Mouse (Mus musculus) limb, embryonic 11.5 days (tissue): ENCODE results near the gene Abcc4. TPM values are rescaled to one million over a fixed set of nuclear protein-coding genes. Genes with fewer than 3 reads are reported as not detected.
A peak's percentile ranks its signal among the peaks of the same experiment; 100 is the strongest.

Experiments
- ATAC-seq: fragments of 200-750 bp; cut with Nextera tagmentation; 2 replicates; pipeline ENCODE4 v1.8.0; 2017; ENCODE audit warnings: low read depth; ENCODE audit not compliant: insufficient number of reproducible peaks, low FRiP score, low TSS enrichment
- DNase-seq: peaks from one replicate; pipeline ENCODE4 v3.0.0-alpha.2; 2015; ENCODE audit warnings: low spot score
- H3K27ac ChIP-seq: fragments of 300-500 bp; sonication (generic); replicated peaks from 2 replicates; pipeline ENCODE4 v1.5.1; 2014; ENCODE audit warnings: low read depth, mild to moderate bottlenecking, low read length
- H3K27me3 ChIP-seq: fragments of 300-500 bp; sonication (generic); 2 replicates; pipeline ENCODE4 v1.6.1; 2014; ENCODE audit warnings: mild to moderate bottlenecking, low read length, mixed read lengths; ENCODE audit not compliant: control insufficient read depth, insufficient read depth
- H3K36me3 ChIP-seq: fragments of 300-500 bp; sonication (generic); 2 replicates; pipeline ENCODE4 v1.6.1; 2014; ENCODE audit warnings: mild to moderate bottlenecking, low read length, moderate library complexity, mixed read lengths; ENCODE audit not compliant: control insufficient read depth, insufficient read depth
- H3K4me1 ChIP-seq: fragments of 300-500 bp; sonication (generic); 2 replicates; pipeline ENCODE4 v1.6.1; 2014; ENCODE audit warnings: low read length, mixed read lengths; ENCODE audit not compliant: control insufficient read depth, insufficient read depth
- H3K4me2 ChIP-seq: fragments of 300-500 bp; sonication (generic); 2 replicates; pipeline ENCODE4 v1.6.1; 2014; ENCODE audit warnings: low read depth, mild to moderate bottlenecking, moderate library complexity; ENCODE audit not compliant: severe bottlenecking
- H3K4me3 ChIP-seq: fragments of 300-500 bp; sonication (generic); 2 replicates; pipeline ENCODE4 v1.5.1; 2014; ENCODE audit warnings: low read depth, low read length
- H3K9ac ChIP-seq: fragments of 300-500 bp; sonication (generic); 2 replicates; pipeline ENCODE4 v1.6.1; 2014; ENCODE audit warnings: mild to moderate bottlenecking, low read length
- H3K9me3 ChIP-seq: fragments of 300-500 bp; sonication (generic); 2 replicates; pipeline ENCODE4 v1.6.1; 2016; ENCODE audit warnings: low read length; ENCODE audit not compliant: control insufficient read depth
- WGBS: fragments of 180-500 bp; shearing (Covaris S2); extraction: QIAGEN DNeasy Blood & Tissue Kit; methylation state at CpG from one replicate; pipeline ENCODE4 v1.1.7; 2014; 5-methylcytosine and 5-hydroxymethylcytosine counted together
- polyA plus RNA-seq: library from polyadenylated mRNA; unstranded; fragments of >200 nt; fragmentation: Nextera tagmentation; extraction: Ambion mirVana; gene quantifications from 2 replicates; pipeline ENCODE4 v1.2.1, GENCODE M21; 2014

Gene Abcc4
- polyA plus RNA-seq, 1 experiment from 2014 or later: 2.9 TPM

DNA sequence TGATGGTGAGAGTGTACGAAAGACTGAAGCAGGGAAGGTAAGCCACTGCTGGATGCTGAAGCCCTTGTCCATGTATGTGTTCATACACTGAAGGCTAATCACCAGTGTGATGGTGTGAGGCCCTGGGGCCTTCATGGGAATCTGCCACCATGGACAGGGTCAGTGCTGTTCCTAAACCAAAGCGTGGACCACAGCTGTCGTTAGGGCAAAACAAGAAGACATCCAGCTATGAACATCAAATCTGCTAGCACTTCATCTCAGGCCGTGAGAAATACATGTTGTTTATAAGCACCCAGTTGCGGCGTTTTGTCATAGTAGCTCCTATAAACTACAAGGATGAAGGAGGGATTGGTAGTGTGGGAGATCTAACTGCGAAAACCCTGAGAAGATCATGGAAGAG is 97.7 kb downstream of the Abcc4 start:
- Histone ChIP-seq H3K9me3 (no peaks in the 10 kb centered on the region; the same call in 1 of the 2 replicates), H3K4me3 (no peak overlapping the region), H3K27ac (no peak overlapping the region), H3K36me3 (no peaks in the 10 kb centered on the region), H3K4me1 (peaks cover 4% of the 10 kb centered on the region; the same call in 1 of the 2 replicates), H3K9ac (no peak overlapping the region), H3K27me3 (no peaks in the 10 kb centered on the region), H3K4me2 (no peak overlapping the region)
- no peak for ATAC-seq
- DNase-seq: no peak
- 85% methylated on average over 7 of the region's 7 CpGs for WGBS

DNA sequence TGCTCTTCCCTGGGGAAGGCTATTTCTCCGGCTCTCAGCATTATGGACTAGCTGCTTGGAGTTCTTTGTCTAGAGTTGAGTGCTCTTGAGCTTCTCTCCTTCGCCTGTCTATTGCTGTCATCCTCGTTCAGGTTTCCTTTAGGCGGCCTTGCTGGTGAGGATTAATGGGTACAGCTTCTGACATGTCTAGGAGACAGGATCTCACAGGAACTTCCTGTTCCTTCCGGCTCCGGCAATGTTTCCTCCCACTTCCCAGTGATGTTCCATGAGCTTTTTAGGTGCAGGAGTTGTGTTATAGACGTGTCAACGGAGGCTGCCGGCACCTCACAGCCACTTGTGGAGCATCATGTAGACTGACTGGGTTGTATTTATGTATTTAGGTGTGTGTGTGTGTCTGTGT is 99.5 kb downstream of the Abcc4 start:
- Histone ChIP-seq H3K9ac (no peak overlapping the region), H3K4me3 (no peak overlapping the region), H3K36me3 (no peaks in the 10 kb centered on the region), H3K4me1 (peaks cover 4% of the 10 kb centered on the region; the same call in 1 of the 2 replicates), H3K27ac (no peak overlapping the region), H3K27me3 (no peaks in the 10 kb centered on the region), H3K9me3 (no peaks in the 10 kb centered on the region; the same call in 1 of the 2 replicates), H3K4me2 (no peak overlapping the region)
- DNase-seq (no peak), ATAC-seq (no peak)
- WGBS: 89% methylated on average over 9 of the region's 9 CpGs

DNA sequence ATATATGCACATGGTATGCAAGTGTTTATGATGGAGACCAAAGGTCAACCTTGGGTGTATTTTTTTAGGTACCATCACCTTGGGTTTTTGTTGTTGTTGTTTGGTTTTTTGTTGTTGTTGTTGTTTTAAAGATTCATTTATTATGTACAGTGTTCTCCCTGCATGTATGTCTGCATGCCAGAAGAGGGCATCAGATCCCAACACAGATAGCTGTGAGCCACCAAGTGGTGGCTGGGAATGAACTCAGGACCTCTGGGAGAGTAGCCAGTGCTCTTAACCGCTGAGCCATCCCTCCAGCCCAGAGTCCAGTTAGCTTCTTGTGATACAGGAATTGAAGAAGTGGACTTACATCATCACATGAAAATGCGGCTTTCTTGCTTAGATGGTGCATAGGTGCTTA is 101.1 kb downstream of the Abcc4 start:
- 95% methylated on average over 2 of the region's 2 CpGs for WGBS
- ATAC-seq (no peak), DNase-seq (no peak)
- H3K4me2 ChIP-seq: no peak overlapping the region
- no peak overlapping the region for H3K9ac ChIP-seq
- H3K27ac ChIP-seq: no peak overlapping the region
- no peak overlapping the region for H3K4me3 ChIP-seq
- peaks cover 10% of the 10 kb centered on the region; the same call in 1 of the 2 replicates for H3K4me1 ChIP-seq
- H3K9me3 ChIP-seq: no peaks in the 10 kb centered on the region; the same call in 1 of the 2 replicates
- H3K27me3 ChIP-seq: no peaks in the 10 kb centered on the region
- no peaks in the 10 kb centered on the region for H3K36me3 ChIP-seq

DNA sequence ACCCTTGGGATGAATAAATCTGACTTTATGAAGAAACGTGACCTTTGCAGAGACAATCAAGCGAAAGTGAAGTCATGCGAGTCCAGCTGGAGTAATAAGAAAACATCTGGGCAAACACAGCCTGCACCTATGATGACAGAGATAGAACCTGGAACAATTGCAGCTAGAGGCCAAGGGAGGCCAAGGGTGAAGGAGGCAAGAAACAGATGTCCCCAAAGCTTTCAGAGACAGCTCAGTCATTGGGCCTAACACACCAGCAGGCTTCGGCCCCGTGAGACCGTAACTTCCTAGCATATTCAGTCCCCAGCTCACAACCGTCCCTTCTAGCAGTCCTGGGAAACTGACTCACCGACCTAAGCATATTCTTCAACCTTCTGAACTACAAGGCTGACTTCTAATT is 104.0 kb downstream of the Abcc4 start:
- WGBS: 51% methylated on average over 8 of the region's 8 CpGs
- H3K4me1 ChIP-seq: 0 out of 2 replicates have a peak, but pooled peaks cover 6% of the 10 kb centered on the region
- DNase-seq (no peak), ATAC-seq (0 out of 2 replicates have a peak, but pooled peaks have one; percentile 17)
- H3K4me2 ChIP-seq: no peak overlapping the region
- no peaks in the 10 kb centered on the region for H3K27me3 ChIP-seq
- no peak overlapping the region for H3K27ac ChIP-seq
- H3K9ac ChIP-seq: no peak overlapping the region
- no peak overlapping the region for H3K4me3 ChIP-seq
- no peaks in the 10 kb centered on the region; the same call in 1 of the 2 replicates for H3K9me3 ChIP-seq
- H3K36me3 ChIP-seq: no peaks in the 10 kb centered on the region

DNA sequence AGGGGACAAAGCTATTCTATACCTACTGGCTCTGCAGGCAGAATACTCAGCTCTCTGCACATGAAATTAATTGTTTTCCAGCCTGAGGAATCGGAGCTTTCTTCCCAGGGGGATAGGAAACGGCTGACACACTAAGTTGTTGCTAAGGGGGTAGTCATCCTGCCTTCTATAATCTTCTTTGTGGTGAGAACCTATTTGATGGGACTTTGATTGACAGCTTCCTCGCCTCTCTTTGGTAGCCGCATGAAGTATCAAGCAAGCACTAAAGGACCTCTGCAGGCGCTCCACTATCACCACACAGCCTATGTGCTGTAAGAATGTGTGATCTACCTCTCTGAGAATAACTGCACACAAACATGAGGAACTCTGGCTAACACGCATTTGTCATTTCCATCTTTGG is 105.3 kb downstream of the Abcc4 start:
- Histone ChIP-seq H3K4me2 (no peak overlapping the region), H3K4me3 (no peak overlapping the region), H3K4me1 (0 out of 2 replicates have a peak, but pooled peaks cover 6% of the 10 kb centered on the region), H3K27ac (no peak overlapping the region), H3K27me3 (no peaks in the 10 kb centered on the region), H3K9ac (no peak overlapping the region), H3K9me3 (no peaks in the 10 kb centered on the region; the same call in 1 of the 2 replicates), H3K36me3 (no peaks in the 10 kb centered on the region)
- 66% methylated on average over 6 of the region's 6 CpGs for WGBS
- no peak for DNase-seq
- ATAC-seq: no peak

DNA sequence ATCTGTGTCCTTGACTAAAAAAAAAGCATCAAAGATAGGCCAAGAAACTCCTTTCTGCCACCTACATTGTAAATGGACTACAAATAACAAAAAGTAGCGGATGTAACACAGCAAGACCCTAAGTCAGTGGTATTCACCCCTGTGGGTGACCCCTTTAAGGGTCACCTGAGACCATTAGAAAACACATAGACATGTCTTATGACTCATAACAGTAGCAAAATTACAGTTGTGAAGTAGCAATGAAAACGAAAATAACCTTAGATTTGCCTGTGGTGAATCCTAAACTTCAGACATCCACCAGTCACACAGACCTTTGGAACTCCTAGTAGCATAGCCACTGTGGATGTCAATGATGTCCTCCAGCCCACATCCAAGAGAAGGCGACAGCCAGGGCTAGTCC is 107.3 kb downstream of the Abcc4 start:
- 91% methylated on average over 3 of the region's 3 CpGs for WGBS
- no peak for ATAC-seq

DNA sequence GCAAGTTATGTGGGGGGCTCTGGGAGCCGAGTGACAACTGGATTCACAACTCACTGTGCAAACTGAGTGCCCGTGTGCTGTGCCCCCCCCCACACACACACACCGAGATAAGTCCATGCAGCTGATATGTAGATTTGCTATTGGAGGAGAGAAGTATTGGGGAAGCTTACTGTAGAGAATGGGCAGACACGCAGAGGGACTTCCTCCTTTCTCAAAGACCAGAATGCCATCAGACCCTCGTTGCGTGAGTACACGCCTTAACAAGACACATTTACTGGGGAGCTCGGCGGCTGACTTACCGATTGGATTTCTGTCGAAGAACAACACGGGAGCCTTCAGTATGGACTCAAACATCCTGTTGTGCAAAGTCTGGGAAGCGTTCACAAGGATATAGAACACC is 111.6 kb downstream of the Abcc4 start:
- H3K27me3 ChIP-seq: no peaks in the 10 kb centered on the region
- H3K9ac ChIP-seq: no peak overlapping the region
- ATAC-seq (no peak), DNase-seq (no peak)
- no peak overlapping the region for H3K27ac ChIP-seq
- H3K9me3 ChIP-seq: no peaks in the 10 kb centered on the region
- WGBS: 92% methylated on average over 13 of the region's 13 CpGs
- H3K4me2 ChIP-seq: no peak overlapping the region
- H3K36me3 ChIP-seq: no peaks in the 10 kb centered on the region
- H3K4me1 ChIP-seq: no peaks in the 10 kb centered on the region
- no peak overlapping the region for H3K4me3 ChIP-seq

More for the DNA sequence above, 107.3 kb downstream of the Abcc4 start:
- H3K27me3 ChIP-seq: no peaks in the 10 kb centered on the region
- no peak overlapping the region for H3K9ac ChIP-seq
- H3K36me3 ChIP-seq: no peaks in the 10 kb centered on the region
- 0 out of 2 replicates have a peak, but pooled peaks cover 6% of the 10 kb centered on the region for H3K4me1 ChIP-seq
- no peak overlapping the region for H3K4me3 ChIP-seq
- H3K4me2 ChIP-seq: no peak overlapping the region
- H3K9me3 ChIP-seq: no peaks in the 10 kb centered on the region
- no peak for DNase-seq
- H3K27ac ChIP-seq: no peak overlapping the region

DNA sequence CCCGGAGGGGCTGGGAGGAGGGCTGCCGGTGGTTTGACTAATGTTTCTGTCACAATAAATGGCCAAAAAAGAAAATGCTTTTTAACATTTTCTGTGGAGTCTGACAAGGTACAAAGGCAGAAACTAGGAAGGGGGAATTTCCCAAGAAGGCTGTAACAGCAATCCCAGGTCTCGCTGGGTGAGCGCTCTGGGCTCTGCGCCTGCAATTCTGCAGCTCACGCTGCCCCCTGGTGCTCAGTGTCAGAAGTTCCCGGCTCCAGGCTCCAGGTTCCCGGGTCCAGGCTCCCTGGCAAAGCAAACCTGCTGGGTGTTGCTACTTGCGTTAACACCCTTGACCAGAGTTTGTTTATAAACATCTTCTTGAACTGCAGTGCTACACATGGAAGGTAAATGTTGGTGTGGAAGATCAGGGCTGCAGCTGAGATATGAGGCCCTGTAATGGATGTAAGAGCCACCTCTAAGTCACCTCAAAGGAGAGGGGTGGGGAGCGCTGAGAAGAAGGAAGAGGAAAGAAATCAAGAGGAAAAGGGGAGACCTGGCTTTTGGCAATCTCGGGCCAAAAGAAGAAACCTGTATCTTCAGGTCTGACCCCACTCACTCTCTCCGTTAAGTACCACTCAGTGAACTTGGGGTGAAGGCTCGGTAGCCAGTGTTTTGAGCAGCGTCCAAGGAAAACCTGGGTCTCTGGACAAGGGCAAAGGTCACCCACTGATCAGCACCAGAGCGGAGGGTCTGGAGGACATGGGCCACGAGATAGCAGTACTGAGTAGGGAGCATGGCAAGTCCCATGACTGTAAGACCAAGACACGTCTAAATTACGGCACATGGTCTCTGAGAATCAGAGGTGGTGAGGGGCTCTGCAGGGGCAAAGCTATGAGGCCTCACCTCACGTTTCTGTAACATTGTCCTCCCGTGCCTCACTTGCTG is 114.3 kb downstream of the Abcc4 start:
- Histone ChIP-seq H3K4me2 (no peak overlapping the region), H3K4me1 (no peaks in the 10 kb centered on the region), H3K36me3 (no peaks in the 10 kb centered on the region), H3K9me3 (no peaks in the 10 kb centered on the region), H3K9ac (no peak overlapping the region), H3K27me3 (no peaks in the 10 kb centered on the region), H3K27ac (no peak overlapping the region), H3K4me3 (no peak overlapping the region)
- DNase-seq (peak; percentile 87), ATAC-seq (peak; percentile 60; the same call in 1 of the 2 replicates)
- WGBS: 50% methylated on average over 20 of the region's 20 CpGs
